Mouse (Mus musculus): ENCODE measurements around the gene Asb8. TPM values are rescaled to one million over a fixed set of nuclear protein-coding genes. Genes with fewer than 3 reads are reported as not detected.

The Asb8 gene
- polyA plus RNA-seq, 1 experiment from 2014 or later: 60.5 TPM

GRCm38 (mm10) chr15:98152916-98153315 is 12.5 kb downstream of the Asb8 start:
- Histone ChIP-seq H3K4me3 (ENCODE audit: low read depth, low read length) (no peak overlapping the region), H3K9me3 (replicated peaks; ENCODE audit: control insufficient read depth, low read length) (no peaks in the 10 kb centered on the region), H3K36me3 (ENCODE audit: control insufficient read depth, insufficient read depth, low read length) (no peaks in the 10 kb centered on the region), H3K9ac (ENCODE audit: low read length) (no peak overlapping the region), H3K27ac (ENCODE audit: low read depth, low read length) (no peak overlapping the region), H3K4me1 (ENCODE audit: control insufficient read depth, insufficient read depth, low read length) (no peaks in the 10 kb centered on the region), H3K27me3 (replicated peaks; ENCODE audit: control insufficient read depth, insufficient read depth, low read length) (no peaks in the 10 kb centered on the region), H3K4me2 (ENCODE audit: low read length) (no peak overlapping the region)
- no peak for DNase-seq (ENCODE audit: low spot score)
- 49% methylated on average over 7 of the region's 7 CpGs for WGBS
- ATAC-seq: no peak

DNA sequence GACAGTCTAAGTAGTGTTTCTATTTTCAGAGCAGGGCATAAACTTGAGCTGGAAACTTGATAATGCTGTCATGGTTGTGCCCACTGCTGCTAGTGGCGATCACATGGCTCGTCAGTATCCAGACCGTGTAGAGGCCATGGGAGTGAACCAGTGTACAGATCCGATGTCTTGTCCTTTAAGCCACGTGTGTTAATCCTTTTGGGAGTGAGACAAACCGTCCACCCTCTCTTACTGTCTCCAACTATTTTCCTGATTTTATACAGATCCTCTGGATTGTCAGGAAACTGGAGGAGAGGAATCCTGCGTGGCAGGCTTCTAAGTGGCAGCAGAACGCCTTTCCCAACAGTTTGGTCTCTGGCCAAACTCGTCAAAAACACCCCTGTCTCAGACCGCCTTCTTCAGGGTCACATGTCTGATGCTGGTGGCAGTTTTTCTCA is 16.2 kb downstream of the Asb8 start:
- Histone ChIP-seq H3K9ac (ENCODE audit: low read length) (no peak overlapping the region), H3K27me3 (replicated peaks; ENCODE audit: control insufficient read depth, insufficient read depth, low read length) (no peaks in the 10 kb centered on the region), H3K9me3 (replicated peaks; ENCODE audit: control insufficient read depth, low read length) (no peaks in the 10 kb centered on the region), H3K4me3 (ENCODE audit: low read depth, low read length) (no peak overlapping the region), H3K4me2 (ENCODE audit: low read length) (no peak overlapping the region), H3K4me1 (ENCODE audit: control insufficient read depth, insufficient read depth, low read length) (peaks cover 8% of the 10 kb centered on the region; the same call in 1 of the 2 replicates), H3K36me3 (ENCODE audit: control insufficient read depth, insufficient read depth, low read length) (no peaks in the 10 kb centered on the region), H3K27ac (ENCODE audit: low read depth, low read length) (no peak overlapping the region)
- ATAC-seq (no peak), DNase-seq (ENCODE audit: low spot score) (no peak)
- 81% methylated on average over 10 of the region's 10 CpGs for WGBS

GRCm38 (mm10) chr15:98148356-98148755 is 17.1 kb downstream of the Asb8 start:
- Histone ChIP-seq H3K36me3 (ENCODE audit: control insufficient read depth, insufficient read depth, low read length) (no peaks in the 10 kb centered on the region), H3K4me2 (ENCODE audit: low read length) (no peak overlapping the region), H3K9me3 (replicated peaks; ENCODE audit: control insufficient read depth, low read length) (no peaks in the 10 kb centered on the region), H3K9ac (ENCODE audit: low read length) (no peak overlapping the region), H3K27ac (ENCODE audit: low read depth, low read length) (no peak overlapping the region), H3K4me1 (ENCODE audit: control insufficient read depth, insufficient read depth, low read length) (peaks cover 8% of the 10 kb centered on the region; the same call in 1 of the 2 replicates), H3K27me3 (replicated peaks; ENCODE audit: control insufficient read depth, insufficient read depth, low read length) (no peaks in the 10 kb centered on the region), H3K4me3 (ENCODE audit: low read depth, low read length) (no peak overlapping the region)
- 93% methylated on average over 3 of the region's 3 CpGs for WGBS
- ATAC-seq: no peak
- DNase-seq (ENCODE audit: low spot score): no peak

DNA sequence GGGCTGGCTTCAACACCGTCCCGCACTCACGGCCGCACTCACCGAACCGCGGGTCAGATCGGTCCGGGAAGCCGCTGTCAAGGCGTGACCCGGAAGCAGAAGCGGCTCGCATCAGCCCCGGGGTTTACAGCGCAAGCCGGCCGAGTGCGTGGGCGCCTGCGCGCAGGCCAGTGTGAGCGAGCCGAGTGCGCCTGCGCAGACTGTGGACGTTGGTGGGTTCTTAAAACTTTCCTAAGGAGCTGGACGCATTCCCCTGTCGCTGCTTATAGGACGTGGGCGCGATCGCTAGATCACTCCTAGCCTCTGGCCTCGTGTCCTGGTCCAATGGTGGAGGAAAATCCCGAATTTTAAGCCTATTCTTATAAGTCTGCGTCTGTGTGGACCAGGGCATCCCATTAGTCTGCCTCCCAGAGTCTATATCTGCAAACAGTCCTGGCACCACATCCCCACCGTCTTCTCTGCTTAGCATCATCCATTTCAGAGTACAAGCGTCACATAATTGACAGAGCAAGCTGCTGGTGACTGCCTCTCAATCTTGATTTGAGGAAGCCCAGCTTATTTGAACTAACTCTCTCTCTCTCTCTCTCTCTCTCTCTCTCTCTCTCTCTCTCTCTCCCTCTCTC is 19.8 kb downstream of the Asb8 start:
- under 1% methylated on average over 38 of the region's 38 CpGs for WGBS
- ATAC-seq: peak; percentile 98

DNA sequence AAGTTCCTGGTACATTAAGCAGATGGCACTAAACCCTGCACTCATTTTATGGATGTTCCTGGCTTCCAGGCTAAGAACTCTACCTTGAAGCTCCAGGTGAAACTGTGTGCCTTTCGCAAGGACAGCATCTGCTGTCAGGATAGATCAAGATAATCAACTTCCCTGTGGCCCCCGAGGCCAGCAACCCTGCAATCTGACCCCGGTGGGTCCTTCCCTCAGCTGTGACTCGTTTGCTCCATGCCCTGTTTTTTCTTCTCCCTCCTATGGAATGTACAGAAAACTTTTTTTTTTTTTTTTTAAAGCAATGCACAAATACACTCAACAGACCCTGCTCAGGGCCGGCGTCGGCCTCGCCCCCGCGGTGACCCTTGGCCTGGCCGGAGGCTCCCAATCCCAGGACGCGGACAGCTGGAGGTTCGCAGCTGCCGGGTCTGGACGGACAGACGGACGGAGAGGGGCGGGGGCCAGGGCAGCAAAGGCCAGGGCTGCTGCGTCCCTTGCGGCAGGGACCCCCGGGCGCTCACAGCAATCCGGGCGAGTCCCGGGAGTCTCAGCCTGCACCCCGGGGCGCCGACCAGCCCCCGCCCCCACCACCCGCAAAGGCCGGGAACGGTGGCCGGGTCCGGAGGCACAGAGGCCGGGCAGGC is 20.4 kb downstream of the Asb8 start:
- ATAC-seq: no peak; the same call in none of the 2 replicates
- no peak for DNase-seq (ENCODE audit: low spot score)
- WGBS: under 1% methylated on average over 34 of the region's 36 CpGs

More for the DNA sequence above, 19.8 kb downstream of the Asb8 start:
- Histone ChIP-seq H3K9me3 (replicated peaks; ENCODE audit: control insufficient read depth, low read length) (no peaks in the 10 kb centered on the region), H3K27ac (ENCODE audit: low read depth, low read length) (peak overlapping the region; percentile 58; the same call in 1 of the 2 replicates), H3K9ac (ENCODE audit: low read length) (peak overlapping the region; percentile 95), H3K27me3 (replicated peaks; ENCODE audit: control insufficient read depth, insufficient read depth, low read length) (no peaks in the 10 kb centered on the region), H3K4me3 (ENCODE audit: low read depth, low read length) (peak overlapping the region; percentile 97), H3K4me2 (ENCODE audit: low read length) (peak overlapping the region; percentile 96), H3K36me3 (ENCODE audit: control insufficient read depth, insufficient read depth, low read length) (peaks cover 19% of the 10 kb centered on the region), H3K4me1 (ENCODE audit: control insufficient read depth, insufficient read depth, low read length) (peaks cover 8% of the 10 kb centered on the region; the same call in 1 of the 2 replicates)
- peak; percentile 96 for DNase-seq (ENCODE audit: low spot score)

GRCm38 (mm10) chr15:98142515-98142914 is 22.9 kb downstream of the Asb8 start:
- no peak for ATAC-seq
- Histone ChIP-seq H3K9me3 (replicated peaks; ENCODE audit: control insufficient read depth, low read length) (no peaks in the 10 kb centered on the region), H3K9ac (ENCODE audit: low read length) (no peak overlapping the region), H3K27ac (ENCODE audit: low read depth, low read length) (no peak overlapping the region), H3K4me2 (ENCODE audit: low read length) (no peak overlapping the region), H3K27me3 (replicated peaks; ENCODE audit: control insufficient read depth, insufficient read depth, low read length) (no peaks in the 10 kb centered on the region), H3K4me3 (ENCODE audit: low read depth, low read length) (no peak overlapping the region), H3K36me3 (ENCODE audit: control insufficient read depth, insufficient read depth, low read length) (peaks cover 44% of the 10 kb centered on the region), H3K4me1 (ENCODE audit: control insufficient read depth, insufficient read depth, low read length) (peaks cover 8% of the 10 kb centered on the region; the same call in 1 of the 2 replicates)
- WGBS: 81% methylated on average over 9 of the region's 10 CpGs
- no peak for DNase-seq (ENCODE audit: low spot score)

More for the DNA sequence above, 20.4 kb downstream of the Asb8 start:
- Histone ChIP-seq H3K36me3 (ENCODE audit: control insufficient read depth, insufficient read depth, low read length) (peaks cover 24% of the 10 kb centered on the region), H3K4me1 (ENCODE audit: control insufficient read depth, insufficient read depth, low read length) (peaks cover 8% of the 10 kb centered on the region; the same call in 1 of the 2 replicates), H3K4me3 (ENCODE audit: low read depth, low read length) (peak overlapping the region; percentile 97), H3K4me2 (ENCODE audit: low read length) (peak overlapping the region; percentile 96), H3K9ac (ENCODE audit: low read length) (peak overlapping the region; percentile 95), H3K9me3 (replicated peaks; ENCODE audit: control insufficient read depth, low read length) (no peaks in the 10 kb centered on the region), H3K27me3 (replicated peaks; ENCODE audit: control insufficient read depth, insufficient read depth, low read length) (no peaks in the 10 kb centered on the region), H3K27ac (ENCODE audit: low read depth, low read length) (peak overlapping the region; percentile 58; the same call in 1 of the 2 replicates)

- DNase-seq (ENCODE audit: low spot score): no peak
- H3K4me3 ChIP-seq (ENCODE audit: low read depth, low read length): no peak overlapping the region
- H3K9ac ChIP-seq (ENCODE audit: low read length): no peak overlapping the region
- peaks cover 61% of the 10 kb centered on the region for H3K36me3 ChIP-seq (ENCODE audit: control insufficient read depth, insufficient read depth, low read length)
- 94% methylated on average over 5 of the region's 5 CpGs for WGBS
- no peaks in the 10 kb centered on the region for H3K27me3 ChIP-seq (replicated peaks; ENCODE audit: control insufficient read depth, insufficient read depth, low read length)
- ATAC-seq: no peak
- H3K4me1 ChIP-seq (ENCODE audit: control insufficient read depth, insufficient read depth, low read length): peaks cover 8% of the 10 kb centered on the region; the same call in 1 of the 2 replicates
- H3K4me2 ChIP-seq (ENCODE audit: low read length): no peak overlapping the region
- no peak overlapping the region for H3K27ac ChIP-seq (ENCODE audit: low read depth, low read length)
- H3K9me3 ChIP-seq (replicated peaks; ENCODE audit: control insufficient read depth, low read length): no peaks in the 10 kb centered on the region
Measured at GRCm38 (mm10) chr15:98140809-98141208, 24.6 kb downstream of the Asb8 start.

GRCm38 (mm10) chr15:98139763-98140162 is 25.7 kb downstream of the Asb8 start:
- DNase-seq (ENCODE audit: low spot score): no peak
- WGBS: 82% methylated on average over 7 of the region's 7 CpGs
- H3K9ac ChIP-seq (ENCODE audit: low read length): no peak overlapping the region
- no peak for ATAC-seq
- peaks cover 5% of the 10 kb centered on the region; the same call in 1 of the 2 replicates for H3K4me1 ChIP-seq (ENCODE audit: control insufficient read depth, insufficient read depth, low read length)
- H3K4me2 ChIP-seq (ENCODE audit: low read length): no peak overlapping the region
- no peaks in the 10 kb centered on the region for H3K27me3 ChIP-seq (replicated peaks; ENCODE audit: control insufficient read depth, insufficient read depth, low read length)
- no peak overlapping the region for H3K27ac ChIP-seq (ENCODE audit: low read depth, low read length)
- no peaks in the 10 kb centered on the region for H3K9me3 ChIP-seq (replicated peaks; ENCODE audit: control insufficient read depth, low read length)
- H3K4me3 ChIP-seq (ENCODE audit: low read depth, low read length): no peak overlapping the region
- peaks cover 71% of the 10 kb centered on the region for H3K36me3 ChIP-seq (ENCODE audit: control insufficient read depth, insufficient read depth, low read length)

DNA sequence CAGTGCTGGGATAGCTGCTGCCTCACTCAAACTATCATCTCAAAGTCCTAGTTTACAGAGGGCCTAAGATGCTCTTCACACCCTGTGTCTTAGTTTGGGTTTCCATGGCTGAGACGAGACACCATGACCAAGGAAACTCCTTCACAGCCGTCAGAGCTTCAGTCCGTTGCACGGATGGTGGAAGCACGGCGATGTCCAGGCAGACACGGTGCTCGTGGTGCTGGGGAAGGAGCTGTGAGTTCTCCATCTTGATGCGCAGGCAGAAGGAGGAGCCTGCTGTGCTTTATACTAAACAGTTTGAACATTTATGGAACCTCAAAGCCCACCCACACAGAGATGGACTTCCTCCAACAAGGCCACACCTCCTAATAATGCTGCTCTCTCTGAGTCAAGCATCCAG is 28.6 kb downstream of the Asb8 start:
- no peak overlapping the region for H3K9ac ChIP-seq (ENCODE audit: low read length)
- peaks cover 91% of the 10 kb centered on the region for H3K36me3 ChIP-seq (ENCODE audit: control insufficient read depth, insufficient read depth, low read length)
- no peaks in the 10 kb centered on the region for H3K4me1 ChIP-seq (ENCODE audit: control insufficient read depth, insufficient read depth, low read length)
- WGBS: 93% methylated on average over 9 of the region's 9 CpGs
- H3K27me3 ChIP-seq (replicated peaks; ENCODE audit: control insufficient read depth, insufficient read depth, low read length): no peaks in the 10 kb centered on the region
- H3K9me3 ChIP-seq (replicated peaks; ENCODE audit: control insufficient read depth, low read length): no peaks in the 10 kb centered on the region
- H3K27ac ChIP-seq (ENCODE audit: low read depth, low read length): no peak overlapping the region
- no peak overlapping the region for H3K4me3 ChIP-seq (ENCODE audit: low read depth, low read length)
- H3K4me2 ChIP-seq (ENCODE audit: low read length): no peak overlapping the region
- ATAC-seq (no peak), DNase-seq (ENCODE audit: low spot score) (no peak)
